Mouse (Mus musculus): ENCODE results near the gene Ap3s2. TPM values are rescaled to one million over a fixed set of nuclear protein-coding genes. Genes with fewer than 3 reads are reported as not detected.
A peak's percentile ranks its signal among the peaks of the same experiment; 100 is the strongest.

The Ap3s2 gene
- polyA plus RNA-seq, 1 experiment, result 26.4 TPM

DNA sequence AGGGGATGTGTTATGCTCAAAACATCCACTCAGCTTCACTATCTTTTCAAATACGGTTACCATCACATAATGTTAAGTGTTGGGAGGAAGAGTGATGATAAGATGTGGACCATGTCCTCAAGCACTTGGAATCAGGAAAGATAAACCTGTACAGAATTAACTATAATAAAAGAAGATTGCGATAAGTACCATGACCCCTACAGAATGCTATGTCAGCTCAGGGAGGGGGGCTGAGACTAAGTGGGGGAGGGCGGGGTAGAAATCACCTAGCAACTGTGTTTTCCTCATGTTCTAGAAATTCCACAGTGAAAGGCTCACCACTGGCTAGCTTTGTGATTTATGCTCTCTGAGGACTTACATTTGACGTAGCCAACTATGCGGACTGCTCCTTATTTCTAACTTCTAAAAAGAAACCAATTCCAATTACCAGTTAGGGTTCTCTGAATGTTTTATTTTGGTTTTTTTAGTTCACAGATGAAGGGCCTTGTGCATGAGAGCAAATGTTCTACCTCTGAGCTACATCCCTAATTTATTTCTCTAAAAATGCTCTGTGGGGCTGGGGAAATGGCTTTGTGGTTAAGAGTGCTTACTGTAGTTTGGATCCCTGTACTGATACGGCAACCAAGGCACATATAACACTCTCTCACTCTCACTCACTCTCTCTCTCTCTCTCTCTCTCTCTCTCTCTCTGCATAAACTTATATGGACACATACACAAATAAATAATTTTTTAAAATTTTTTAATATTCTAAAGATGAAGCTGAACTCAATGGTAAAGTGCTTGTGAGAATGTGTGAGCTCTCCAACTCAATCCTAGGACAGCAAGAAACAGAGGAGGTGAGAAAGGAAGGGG, 27.6 kb downstream of the Ap3s2 start:
- Histone ChIP-seq H3K4me1 (ENCODE audit: control insufficient read depth, insufficient read depth, low read length) (0 out of 2 replicates have a peak, but pooled peaks cover 2% of the 10 kb centered on the region), H3K4me3 (ENCODE audit: insufficient read depth, low read length) (no peak overlapping the region), H3K27ac (ENCODE audit: insufficient read depth, low read length) (peak overlapping the region; percentile 64)
- TF ChIP-seq POLR2A (IDR thresholded peaks at IDR 0.05; ENCODE audit: low read depth, low read length) (no peak), CTCF (IDR thresholded peaks at IDR 0.05; ENCODE audit: borderline replicate concordance, insufficient read depth, low read length) (no peak)

DNA sequence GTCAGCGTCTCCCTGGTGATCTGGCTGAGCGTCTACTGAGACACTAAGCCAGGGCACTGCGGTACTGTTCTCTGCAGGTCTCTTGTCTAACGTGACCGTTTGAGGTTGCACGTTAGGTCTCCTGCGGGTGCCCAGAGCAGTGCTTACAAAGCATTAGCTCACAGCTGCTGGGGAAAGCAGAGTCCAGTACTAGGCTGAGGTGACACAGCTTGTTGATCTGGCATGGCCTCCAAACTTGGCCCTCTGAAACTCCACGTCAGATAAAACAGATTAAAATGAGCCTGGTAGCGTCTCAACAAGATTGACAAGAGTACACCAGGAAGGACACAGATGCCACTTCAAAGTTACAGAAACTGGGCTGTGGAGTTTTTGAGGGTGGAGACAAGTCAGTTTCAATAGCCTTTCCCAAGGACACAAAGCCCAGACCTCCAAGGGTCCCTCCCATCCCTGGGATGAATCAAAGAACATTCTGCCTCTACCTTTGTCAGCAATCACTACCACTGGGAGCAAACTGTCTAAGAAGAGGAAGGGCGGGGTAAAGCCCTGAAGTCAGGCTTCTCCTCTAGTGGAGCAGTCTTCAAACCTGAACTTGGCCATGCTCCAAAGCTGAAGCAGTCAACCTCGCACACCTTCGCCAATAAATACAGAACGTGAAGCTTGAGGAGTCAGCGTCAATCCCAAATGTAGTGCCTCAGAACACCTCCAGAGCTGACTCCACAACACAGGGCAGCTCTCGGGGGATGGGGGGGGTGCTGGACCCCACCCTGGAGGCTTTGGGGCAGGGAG, 29.8 kb downstream of the Ap3s2 start:
- no peak for TF ChIP-seq CTCF (IDR thresholded peaks at IDR 0.05; ENCODE audit: borderline replicate concordance, insufficient read depth, low read length)
- no peak for TF ChIP-seq POLR2A (IDR thresholded peaks at IDR 0.05; ENCODE audit: low read depth, low read length)
- H3K27ac ChIP-seq (ENCODE audit: insufficient read depth, low read length), result no peak overlapping the region
- H3K4me3 ChIP-seq (ENCODE audit: insufficient read depth, low read length), result no peak overlapping the region
- 0 out of 2 replicates have a peak, but pooled peaks cover 2% of the 10 kb centered on the region for H3K4me1 ChIP-seq (ENCODE audit: control insufficient read depth, insufficient read depth, low read length)

DNA sequence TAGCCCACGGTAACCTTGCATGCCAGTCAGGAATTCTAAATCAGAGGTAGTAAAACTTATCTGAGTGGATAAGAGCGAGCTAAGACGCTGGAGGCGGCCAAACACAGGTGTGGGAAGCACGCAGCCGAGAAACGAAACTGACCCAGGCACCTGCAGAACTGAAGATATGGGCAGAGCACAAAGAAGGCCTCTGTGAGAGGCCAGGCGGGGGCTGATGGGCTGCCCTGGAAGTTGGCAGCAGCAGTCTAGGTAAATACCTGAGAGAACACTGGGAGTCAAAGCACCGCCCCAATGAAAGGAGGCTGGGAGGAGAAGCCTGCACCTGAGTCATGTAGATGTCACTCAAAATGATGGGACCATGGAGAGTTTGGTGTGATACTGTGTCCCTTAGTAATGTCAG, 31.8 kb downstream of the Ap3s2 start:
- H3K4me1 ChIP-seq (ENCODE audit: control insufficient read depth, insufficient read depth, low read length), result 0 out of 2 replicates have a peak, but pooled peaks cover 2% of the 10 kb centered on the region
- no peak overlapping the region for H3K4me3 ChIP-seq (ENCODE audit: insufficient read depth, low read length)
- H3K27ac ChIP-seq (ENCODE audit: insufficient read depth, low read length), result no peak overlapping the region
- TF ChIP-seq POLR2A (IDR thresholded peaks at IDR 0.05; ENCODE audit: low read depth, low read length) (no peak), CTCF (IDR thresholded peaks at IDR 0.05; ENCODE audit: borderline replicate concordance, insufficient read depth, low read length) (no peak)

DNA sequence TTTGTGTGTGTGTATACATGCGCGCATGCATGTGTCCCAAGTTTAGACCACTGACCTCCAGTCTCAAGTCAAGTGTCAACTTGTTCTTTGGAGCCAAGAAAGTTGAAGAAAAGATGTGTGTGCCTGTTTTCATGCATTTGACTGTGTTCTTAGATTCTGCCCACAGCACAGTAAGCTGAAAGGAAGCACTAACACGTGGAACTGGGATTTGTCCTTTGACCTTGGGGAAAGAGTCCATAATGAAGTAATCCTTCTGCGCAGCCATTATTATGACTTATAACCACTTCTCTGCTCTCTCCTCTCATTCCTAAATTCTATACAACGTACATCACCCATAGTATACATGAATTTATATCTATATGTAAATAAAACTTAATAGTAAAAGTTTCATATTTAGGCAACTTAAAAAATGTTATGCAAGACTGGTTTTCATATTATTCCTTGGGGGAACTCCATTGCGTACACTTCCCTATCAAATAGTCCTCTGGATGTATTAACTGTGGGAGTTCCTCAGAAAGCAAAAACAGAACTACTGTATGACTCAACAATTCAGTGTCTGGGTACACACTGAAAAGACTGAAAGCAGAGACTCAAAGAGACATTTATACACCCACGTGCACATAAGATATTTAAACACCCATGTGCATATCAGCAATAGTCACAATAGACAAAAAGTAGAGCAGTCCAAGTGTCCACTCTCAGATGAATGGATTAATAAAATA, 36.7 kb downstream of the Ap3s2 start:
- no peak for TF ChIP-seq CTCF (IDR thresholded peaks at IDR 0.05; ENCODE audit: borderline replicate concordance, insufficient read depth, low read length)
- Histone ChIP-seq H3K27ac (ENCODE audit: insufficient read depth, low read length) (no peak overlapping the region), H3K4me1 (ENCODE audit: control insufficient read depth, insufficient read depth, low read length) (peaks cover 15% of the 10 kb centered on the region; the same call in 1 of the 2 replicates), H3K4me3 (ENCODE audit: insufficient read depth, low read length) (no peak overlapping the region)

DNA sequence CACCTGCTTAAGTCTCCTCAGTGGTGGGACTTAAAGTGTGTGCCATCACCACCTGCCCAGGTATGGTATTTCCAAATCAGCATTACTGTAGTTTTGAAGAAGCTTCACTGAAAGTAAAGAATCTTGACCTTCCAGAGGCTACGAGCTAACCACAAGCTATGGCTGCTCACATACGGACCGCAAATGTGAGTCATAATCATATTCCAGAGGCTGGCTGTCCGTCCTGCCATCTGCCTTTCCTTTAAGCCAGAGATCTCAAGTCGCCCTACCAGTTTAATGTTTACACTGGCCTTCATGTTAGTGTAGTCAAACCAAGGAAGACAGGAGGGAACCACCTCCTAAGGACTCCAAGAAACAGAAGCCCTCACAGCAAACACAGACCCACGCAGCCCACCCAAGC, 38.5 kb downstream of the Ap3s2 start:
- peaks cover 15% of the 10 kb centered on the region; the same call in 1 of the 2 replicates for H3K4me1 ChIP-seq (ENCODE audit: control insufficient read depth, insufficient read depth, low read length)
- peak overlapping the region; percentile 92 for H3K27ac ChIP-seq (ENCODE audit: insufficient read depth, low read length)
- no peak overlapping the region for H3K4me3 ChIP-seq (ENCODE audit: insufficient read depth, low read length)
- TF ChIP-seq POLR2A (IDR thresholded peaks at IDR 0.05; ENCODE audit: low read depth, low read length) (no peak), CTCF (IDR thresholded peaks at IDR 0.05; ENCODE audit: borderline replicate concordance, insufficient read depth, low read length) (no peak)

DNA sequence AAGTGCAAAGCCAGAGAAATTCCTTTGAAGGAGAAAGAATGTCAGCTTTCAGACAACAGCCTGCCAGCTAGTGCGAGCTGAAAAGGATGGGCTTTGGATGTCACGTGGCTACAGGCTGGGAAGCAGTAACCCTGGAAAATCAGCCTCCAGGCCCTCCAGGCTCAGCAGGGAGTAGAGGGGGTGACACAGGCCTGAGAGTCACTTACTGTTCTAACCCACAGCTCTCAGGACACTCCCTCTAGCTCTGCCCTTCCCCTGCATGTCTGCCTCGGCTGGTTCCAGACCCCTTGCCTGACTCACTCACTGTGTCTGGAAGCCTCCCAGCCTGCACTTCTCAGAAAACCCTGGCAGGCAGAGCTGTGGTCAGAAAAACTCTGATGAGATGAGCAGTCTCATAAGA, 39.5 kb downstream of the Ap3s2 start:
- TF ChIP-seq POLR2A (IDR thresholded peaks at IDR 0.05; ENCODE audit: low read depth, low read length), result no peak; the same call in 1 of the 2 replicates

DNA sequence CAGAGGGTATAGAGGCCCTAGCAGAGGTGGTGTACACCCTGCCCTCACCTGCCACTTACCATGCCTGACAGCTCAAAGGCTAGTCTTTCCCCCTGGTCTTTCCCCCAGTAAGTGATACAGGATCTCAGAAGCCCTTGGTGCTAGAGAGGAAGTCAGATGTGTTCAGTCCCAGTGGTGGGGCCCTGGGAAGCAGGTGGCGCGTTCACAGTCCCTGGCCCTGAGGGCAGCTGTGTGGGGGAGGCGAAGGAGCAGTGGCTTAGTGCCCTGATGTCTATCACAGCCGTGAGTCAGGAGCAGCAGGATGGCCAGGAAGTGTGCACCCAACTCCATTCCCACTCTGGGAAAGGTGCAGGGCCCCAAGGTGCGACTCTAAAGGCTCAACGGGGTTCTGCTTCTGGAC, 40.4 kb downstream of the Ap3s2 start:
- TF ChIP-seq CTCF (IDR thresholded peaks at IDR 0.05; ENCODE audit: borderline replicate concordance, insufficient read depth, low read length) (no peak), POLR2A (IDR thresholded peaks at IDR 0.05; ENCODE audit: low read depth, low read length) (no peak)
- H3K4me3 ChIP-seq (ENCODE audit: insufficient read depth, low read length), result no peak overlapping the region
- peaks cover 15% of the 10 kb centered on the region; the same call in 1 of the 2 replicates for H3K4me1 ChIP-seq (ENCODE audit: control insufficient read depth, insufficient read depth, low read length)
- peak overlapping the region; percentile 80 for H3K27ac ChIP-seq (ENCODE audit: insufficient read depth, low read length)

More for the DNA sequence above, 39.5 kb downstream of the Ap3s2 start:
- peaks cover 15% of the 10 kb centered on the region; the same call in 1 of the 2 replicates for H3K4me1 ChIP-seq (ENCODE audit: control insufficient read depth, insufficient read depth, low read length)
- H3K4me3 ChIP-seq (ENCODE audit: insufficient read depth, low read length), result no peak overlapping the region
- H3K27ac ChIP-seq (ENCODE audit: insufficient read depth, low read length), result peak overlapping the region; percentile 92

DNA sequence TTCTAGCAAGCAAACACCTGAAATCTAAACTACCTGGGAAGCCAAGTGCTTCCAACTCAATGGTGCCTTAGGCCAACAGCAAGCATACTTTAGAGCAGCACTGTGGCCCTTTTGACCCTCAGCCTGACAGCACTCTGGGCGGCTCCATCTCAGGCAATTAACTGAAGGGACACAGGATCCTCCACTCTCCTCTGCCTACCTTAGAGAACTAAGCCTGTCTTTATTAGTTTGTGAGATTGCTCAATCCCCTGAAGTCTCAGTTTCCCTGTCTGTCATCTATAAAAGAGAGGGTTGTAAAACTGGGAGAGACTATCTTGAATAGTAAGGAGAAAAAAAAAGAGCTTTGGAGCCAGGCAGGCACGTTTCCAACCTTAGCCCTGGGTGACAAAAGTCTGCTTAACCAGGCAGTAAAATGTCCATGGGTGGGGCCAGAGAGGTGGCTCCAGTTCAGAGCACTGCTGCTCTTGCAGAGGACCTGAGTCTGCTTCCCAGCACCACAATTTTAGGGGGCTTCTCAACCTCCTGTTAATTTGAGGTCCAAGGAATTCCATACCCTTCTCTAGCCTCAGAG, 41.9 kb downstream of the Ap3s2 start:
- Histone ChIP-seq H3K27ac (ENCODE audit: insufficient read depth, low read length) (no peak overlapping the region), H3K4me1 (ENCODE audit: control insufficient read depth, insufficient read depth, low read length) (peaks cover 15% of the 10 kb centered on the region; the same call in 1 of the 2 replicates), H3K4me3 (ENCODE audit: insufficient read depth, low read length) (no peak overlapping the region)
- no peak for TF ChIP-seq POLR2A (IDR thresholded peaks at IDR 0.05; ENCODE audit: low read depth, low read length)
- TF ChIP-seq CTCF (IDR thresholded peaks at IDR 0.05; ENCODE audit: borderline replicate concordance, insufficient read depth, low read length), result no peak

DNA sequence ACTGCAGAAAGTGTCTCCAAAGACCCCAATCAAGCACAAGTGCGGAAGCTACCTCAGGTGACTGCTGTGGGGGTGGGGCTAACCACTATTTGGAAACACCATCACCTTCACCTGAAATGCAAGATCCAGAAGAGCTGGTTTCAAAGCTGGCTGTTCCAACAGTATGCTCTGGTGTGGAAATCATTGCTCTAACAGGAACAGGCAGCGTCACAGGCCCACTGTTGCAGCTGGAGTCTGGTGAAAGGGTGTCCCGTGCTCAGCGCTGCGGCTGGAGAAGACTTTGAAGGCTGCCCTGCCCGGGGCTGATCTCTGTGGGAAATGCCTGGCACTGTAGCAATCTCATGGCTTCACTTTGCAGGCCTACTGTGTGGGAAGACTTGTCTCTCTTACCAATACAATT, 47.0 kb downstream of the Ap3s2 start:
- H3K27ac ChIP-seq (ENCODE audit: insufficient read depth, low read length), result no peak overlapping the region
- no peak overlapping the region for H3K4me3 ChIP-seq (ENCODE audit: insufficient read depth, low read length)
- TF ChIP-seq POLR2A (IDR thresholded peaks at IDR 0.05; ENCODE audit: low read depth, low read length) (no peak), CTCF (IDR thresholded peaks at IDR 0.05; ENCODE audit: borderline replicate concordance, insufficient read depth, low read length) (no peak)
- no peaks in the 10 kb centered on the region for H3K4me1 ChIP-seq (ENCODE audit: control insufficient read depth, insufficient read depth, low read length)

Data from embryonic fibroblast, embryonic 13.5 days (primary cell).